Mouse (Mus musculus): ENCODE measurements around the gene Mdga2.

Gene Mdga2

DNA sequence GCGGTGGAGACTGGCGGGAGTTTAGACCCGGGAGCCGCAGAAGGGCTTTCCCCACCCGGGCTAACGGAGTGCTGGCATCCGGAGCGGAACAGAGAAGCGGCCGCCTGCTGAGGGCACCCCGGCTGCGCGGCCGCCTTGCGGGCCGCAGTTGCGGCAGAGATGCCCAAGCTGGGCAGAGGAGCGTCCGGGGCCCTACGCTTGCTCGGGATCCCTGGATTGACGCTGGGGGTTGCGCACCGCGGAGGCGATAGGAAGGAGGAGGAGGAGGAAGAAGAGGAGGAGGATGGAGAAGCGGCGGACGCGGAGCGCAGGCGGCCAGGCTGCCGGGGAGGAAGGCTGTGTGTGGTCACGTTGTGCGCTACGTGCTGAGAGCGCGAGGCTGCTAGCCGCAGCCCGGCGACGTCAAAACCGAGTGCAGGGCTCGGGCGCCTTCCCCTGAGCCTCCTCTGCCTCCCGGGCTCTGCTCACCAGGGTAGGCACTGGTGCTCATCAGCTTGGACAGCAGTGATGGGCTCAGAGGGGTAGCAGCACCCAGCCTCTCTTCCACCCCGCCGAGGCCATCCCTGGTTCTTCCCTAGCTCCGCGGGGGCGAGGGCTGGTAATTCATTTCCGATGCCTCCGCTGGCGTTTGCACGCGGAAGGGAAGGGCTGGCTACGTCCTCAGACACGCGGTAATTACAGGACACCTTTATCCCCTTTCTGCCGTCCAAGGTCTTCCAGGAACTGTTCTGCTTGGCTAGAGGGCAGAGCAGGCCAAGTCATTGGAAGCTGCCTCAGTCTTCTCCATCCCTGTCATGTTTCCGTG is at the start of gene Mdga2:
Mdga2 (minus strand) TSS at position 329 of the 805 bp plus-strand sequence.
- no peak for DNase-seq (ENCODE audit: low read depth)

- DNase-seq (ENCODE audit: low read depth) = peak; percentile 4
These were observed 45.1 kb upstream of the Mdga2 start for GRCm38 (mm10) chr12:67267409-67267808.

- no peak for DNase-seq (ENCODE audit: low read depth)
These were observed 1.2 kb upstream of the Mdga2 start for GRCm38 (mm10) chr12:67223530-67223929.

DNA sequence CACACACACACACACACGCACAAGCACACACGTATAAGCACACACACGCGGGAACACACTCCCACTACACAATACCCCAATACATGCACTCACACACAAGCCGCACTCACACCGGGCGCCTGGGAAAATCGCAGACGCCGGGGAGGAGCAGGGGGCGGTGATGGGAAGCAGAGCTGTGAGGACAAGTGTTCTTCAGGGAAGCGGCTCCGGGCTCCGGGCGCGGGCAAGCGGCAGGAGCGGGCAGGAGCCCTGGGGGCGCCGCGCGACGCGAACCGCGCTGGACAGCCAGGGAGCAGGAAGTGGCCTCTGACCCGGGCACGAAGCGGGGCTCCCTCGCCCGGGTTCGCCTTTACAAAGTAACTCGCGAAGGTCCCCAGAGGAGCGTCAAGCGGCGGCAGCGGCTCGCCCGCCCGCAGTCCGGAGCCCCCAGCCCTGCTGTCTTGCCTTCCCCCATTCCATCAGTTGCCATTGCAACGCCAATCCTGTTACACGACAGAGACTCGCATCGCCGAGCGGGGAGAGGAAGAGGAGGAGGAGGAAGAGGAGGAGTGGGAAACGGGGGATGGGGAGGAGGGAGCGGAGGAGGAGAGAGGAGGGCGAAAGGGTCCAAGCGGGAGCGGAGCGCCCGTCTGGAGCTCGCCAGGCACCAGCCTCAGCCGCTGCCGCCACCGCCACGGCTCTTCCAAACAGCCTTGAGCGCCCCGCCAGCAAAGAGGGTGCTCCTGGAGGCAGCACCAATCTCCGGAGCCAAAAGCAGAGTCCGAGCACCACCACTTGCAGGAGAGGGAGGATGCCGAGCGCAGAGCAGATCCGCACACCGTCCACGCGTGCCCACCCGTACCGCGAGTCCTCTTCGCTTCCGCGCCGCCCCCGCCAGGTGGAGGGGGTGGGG is 774 bp downstream of the Mdga2 start:
- no peak for DNase-seq (ENCODE audit: low read depth)

GRCm38 (mm10) chr12:67220641-67221231 is 1.6 kb downstream of the Mdga2 start:
- DNase-seq (ENCODE audit: low read depth) = no peak

DNA sequence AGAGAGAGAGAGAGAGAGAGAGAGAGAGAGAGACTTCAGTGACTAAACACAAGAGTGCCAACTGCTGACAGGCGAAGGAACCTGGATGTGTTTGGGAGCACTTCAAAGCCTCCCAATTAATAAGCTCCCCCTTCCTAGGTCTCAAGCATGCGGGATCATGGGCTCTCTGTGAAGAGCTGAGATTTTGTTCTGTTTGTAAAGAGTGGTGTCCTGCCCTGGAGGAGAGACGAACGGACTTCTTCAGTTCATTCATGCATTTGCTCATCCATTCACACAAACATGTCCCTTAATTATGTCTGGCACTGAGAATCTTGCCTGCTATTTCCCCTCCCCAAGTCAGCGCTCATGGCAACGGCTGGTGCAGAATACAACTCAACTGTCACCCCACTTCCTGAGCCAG is 2.3 kb downstream of the Mdga2 start:
- no peak for DNase-seq (ENCODE audit: low read depth)

GRCm38 (mm10) chr12:67219564-67219963 is 2.8 kb downstream of the Mdga2 start:
- no peak for DNase-seq (ENCODE audit: low read depth)

DNA sequence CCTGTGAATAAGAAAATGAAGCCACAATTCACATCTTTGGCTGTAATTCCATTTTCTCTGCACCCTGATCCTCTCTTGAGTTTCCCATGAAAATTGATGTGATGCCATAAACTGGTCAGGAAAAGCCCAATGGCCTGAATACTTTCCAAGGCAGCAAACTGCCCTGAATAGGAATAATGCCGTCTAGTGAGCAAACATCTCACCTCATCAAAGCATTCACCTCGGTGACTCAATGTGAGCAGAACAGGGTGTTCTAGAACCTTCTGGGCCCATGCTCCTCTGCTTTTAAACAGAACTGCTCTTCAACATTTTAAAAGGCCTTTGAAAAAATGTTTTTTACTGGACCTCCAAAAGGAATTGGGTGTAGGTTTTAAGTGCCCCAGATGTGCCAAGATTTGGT is 9.5 kb downstream of the Mdga2 start:
- no peak for DNase-seq (ENCODE audit: low read depth)

- no peak for DNase-seq (ENCODE audit: low read depth)
These were observed 44.2 kb downstream of the Mdga2 start for GRCm38 (mm10) chr12:67178155-67178554.

- DNase-seq (ENCODE audit: low read depth) = no peak
These were observed 65.6 kb downstream of the Mdga2 start for GRCm38 (mm10) chr12:67156569-67157237.

DNA sequence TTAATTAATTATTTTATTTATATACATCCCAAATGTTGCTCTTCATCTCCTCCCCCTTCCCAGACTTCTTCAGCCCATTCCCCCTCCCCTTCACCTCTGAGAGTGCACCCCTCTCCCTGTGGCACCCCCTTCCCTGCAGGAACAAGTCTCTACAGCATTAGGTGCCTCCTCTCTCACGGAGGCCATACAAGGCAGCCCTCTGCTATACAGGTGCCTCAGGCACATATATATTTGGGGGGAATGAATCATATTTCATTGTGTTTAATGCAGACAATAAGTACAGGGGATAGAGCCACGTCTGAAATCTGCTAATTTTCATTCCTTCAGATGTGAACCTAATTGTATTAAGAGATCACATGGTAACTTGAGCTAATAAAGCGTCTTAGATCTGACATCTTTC is 69.3 kb downstream of the Mdga2 start:
- no peak for DNase-seq (ENCODE audit: low read depth)

DNA sequence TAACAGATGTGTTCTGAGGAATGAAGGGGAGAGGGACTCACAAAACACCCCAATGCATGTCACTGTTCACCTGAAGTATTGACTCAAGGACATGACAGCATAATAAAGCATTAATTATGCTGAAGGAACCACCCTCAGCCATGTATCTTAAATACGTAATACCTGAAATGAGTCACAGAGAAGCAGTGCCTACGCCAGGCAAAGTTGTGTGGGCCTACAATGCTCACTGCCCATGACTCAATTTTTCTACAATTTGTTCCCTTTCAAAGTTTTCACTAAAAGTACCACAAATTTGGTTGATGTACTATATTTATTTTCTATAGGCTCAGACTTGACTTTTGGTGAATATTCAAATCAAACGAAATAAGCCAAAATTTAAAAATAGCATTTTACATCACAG is 80.7 kb downstream of the Mdga2 start:
- DNase-seq (ENCODE audit: low read depth) = no peak

DNA sequence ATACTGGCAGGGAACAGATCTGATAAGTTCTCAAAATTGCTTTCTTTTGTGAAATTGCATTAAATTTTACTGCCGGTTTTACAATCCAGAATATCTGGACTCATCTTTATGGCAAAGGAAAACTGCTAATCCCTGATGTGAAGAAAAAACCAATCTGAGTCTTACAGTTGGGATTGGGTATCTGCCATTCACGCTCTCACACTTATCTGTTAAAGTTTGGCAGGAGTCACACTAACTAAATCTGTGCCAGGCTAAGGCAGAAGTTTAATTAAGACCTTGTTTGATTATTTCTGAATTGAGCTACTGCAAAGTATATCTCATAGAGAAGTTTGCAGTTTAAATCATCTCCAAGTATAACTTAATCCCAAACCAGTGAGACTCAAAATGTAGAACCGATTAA is 82.2 kb downstream of the Mdga2 start:
- DNase-seq (ENCODE audit: low read depth) = no peak

DNA sequence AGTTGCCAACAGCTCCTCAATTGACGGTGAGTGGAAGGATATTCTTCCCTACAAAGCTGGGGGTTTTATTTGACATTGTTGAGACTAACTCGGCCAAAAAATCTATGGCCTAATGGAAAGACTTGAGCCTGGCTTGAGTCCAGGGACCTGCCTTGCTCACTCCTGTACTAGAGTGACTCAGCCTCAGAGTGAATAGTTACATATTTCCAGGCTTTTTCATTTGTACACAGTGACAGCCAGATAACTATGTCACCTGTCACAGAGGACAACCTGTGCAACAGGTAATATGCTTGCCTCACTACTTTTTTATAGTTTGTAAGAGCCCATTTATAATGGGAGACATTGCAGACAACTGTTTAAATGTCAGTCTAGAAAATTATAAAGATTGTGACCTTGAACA is 94.9 kb downstream of the Mdga2 start:
- DNase-seq (ENCODE audit: low read depth) = no peak

- no peak for DNase-seq (ENCODE audit: low read depth)
These were observed 98.5 kb downstream of the Mdga2 start for GRCm38 (mm10) chr12:67123874-67124273.

- no peak for DNase-seq (ENCODE audit: low read depth)
These were observed 103.5 kb downstream of the Mdga2 start for GRCm38 (mm10) chr12:67118652-67119515.

- DNase-seq (ENCODE audit: low read depth) = no peak
These were observed 118.2 kb downstream of the Mdga2 start for GRCm38 (mm10) chr12:67104171-67104570.

DNA sequence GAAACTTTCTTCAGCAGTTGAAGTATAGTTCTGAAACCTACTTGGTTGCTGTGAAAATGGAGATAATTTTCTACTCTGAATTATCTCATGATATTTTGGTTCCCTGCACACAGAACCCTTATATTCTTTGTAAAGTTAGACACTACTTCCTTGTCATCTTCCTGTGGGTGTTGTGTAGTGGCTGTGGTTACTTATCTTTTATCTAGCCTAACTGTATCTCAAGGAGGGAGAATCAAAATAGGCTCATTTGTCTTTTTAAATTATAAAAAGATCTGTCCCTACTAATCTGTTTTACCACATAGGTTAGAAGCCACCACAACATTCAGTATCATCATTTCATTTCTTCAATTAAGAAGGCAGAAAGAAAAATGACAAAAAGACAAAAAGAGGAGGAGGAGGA is 127.9 kb downstream of the Mdga2 start:
- DNase-seq (ENCODE audit: low read depth) = peak; percentile 60

- DNase-seq (ENCODE audit: low read depth) = no peak
These were observed 131.9 kb downstream of the Mdga2 start for GRCm38 (mm10) chr12:67090420-67090965.

GRCm38 (mm10) chr12:67059136-67060014 is 163.0 kb downstream of the Mdga2 start:
- peak; percentile 61 for DNase-seq (ENCODE audit: low read depth)

All from 416B (cell line).